In the genomic region with DNA sequence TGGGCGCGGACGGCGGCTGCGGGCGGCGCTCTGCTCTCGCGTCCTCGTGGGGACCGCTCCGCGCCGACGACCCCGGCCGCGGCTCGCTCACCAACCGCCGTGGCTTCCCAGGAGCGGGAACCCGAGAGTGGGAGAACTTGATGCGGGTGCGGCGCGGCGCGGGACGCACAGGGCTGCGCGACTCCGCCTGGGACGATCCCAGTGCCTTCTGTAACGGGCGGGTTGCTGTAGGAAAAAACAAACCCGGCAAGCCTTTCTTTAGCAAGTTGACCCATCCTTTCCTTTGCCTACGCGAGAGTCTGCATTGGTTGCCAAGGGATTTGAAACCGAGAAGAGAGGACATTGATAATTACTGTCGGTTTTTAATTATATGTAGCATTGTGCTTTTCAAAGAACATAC, we compare ENCODE assay signal across 8 mouse cellular contexts. TPM values are rescaled to one million over a fixed set of nuclear protein-coding genes. Genes with fewer than 3 reads are reported as not detected.
DNase-seq lines count a peak whose midpoint lies in the region; ATAC-seq and TF ChIP-seq lines count a peak whose summit lies in the region.

No protein-coding gene starts in this region.

- no peak for TF ChIP-seq CTCF in layer of hippocampus, adult 2 months (conservative IDR thresholded peaks at IDR 0.05)
- no peak for TF ChIP-seq CTCF in bone marrow, adult 2 months (IDR thresholded peaks at IDR 0.05; ENCODE audit: control insufficient read depth, insufficient read depth, low read length)
- TF ChIP-seq CTCF in forebrain, postnatal 0 days (IDR thresholded peaks at IDR 0.05; ENCODE audit: low read depth), result no peak

- no peaks in the 10 kb centered on the region for H3K79me2 ChIP-seq in macrophage (ENCODE audit: inconsistent target)

- peaks cover 23% of the 10 kb centered on the region for H3K36me3 ChIP-seq in forebrain, postnatal 0 days (ENCODE audit: insufficient read depth)
- no peaks in the 10 kb centered on the region for H3K36me3 ChIP-seq in macrophage (ENCODE audit: inconsistent target)

- H3K27me3 ChIP-seq in forebrain, postnatal 0 days (ENCODE audit: insufficient read depth, low read length), result no peaks in the 10 kb centered on the region

- ATAC-seq in forebrain, postnatal 0 days, result peak; percentile 77

- H3K4me1 ChIP-seq in bone marrow, adult 2 months (ENCODE audit: control insufficient read depth, insufficient read depth, low read length), result no peaks in the 10 kb centered on the region
- H3K4me1 ChIP-seq in forebrain, postnatal 0 days (ENCODE audit: insufficient read depth), result peaks cover 9% of the 10 kb centered on the region; the same call in 1 of the 2 replicates

- H3K9me3 ChIP-seq in forebrain, postnatal 0 days (ENCODE audit: low read length), result no peaks in the 10 kb centered on the region

- TF ChIP-seq POLR2A in bone marrow, adult 2 months (IDR thresholded peaks at IDR 0.05; ENCODE audit: borderline replicate concordance, control insufficient read depth, low read depth, low read length), result no peak

- 1% methylated on average over 41 of the region's 41 CpGs for WGBS in bone marrow, adult 2 months
- WGBS in forebrain, postnatal 0 days, result under 1% methylated on average over 41 of the region's 41 CpGs
- under 1% methylated on average over 33 of the region's 41 CpGs for WGBS in macrophage (ENCODE audit: missing documents)

- H3K27ac ChIP-seq in layer of hippocampus, adult 2 months, result peak overlapping the region; percentile 91
- peak overlapping the region; percentile 76 for H3K27ac ChIP-seq in bone marrow, adult 2 months (ENCODE audit: control insufficient read depth, insufficient read depth, low read depth, low read length, poor library complexity)
- peak overlapping the region; percentile 97 for H3K27ac ChIP-seq in forebrain, postnatal 0 days (ENCODE audit: low read depth, low read length)
- no peak overlapping the region for H3K27ac ChIP-seq in macrophage

- H3K9ac ChIP-seq in forebrain, postnatal 0 days, result peak overlapping the region; percentile 87

- peak overlapping the region; percentile 57 for H3K4me2 ChIP-seq in forebrain, postnatal 0 days (ENCODE audit: low read depth)

- peak overlapping the region; percentile 82 for H3K4me3 ChIP-seq in layer of hippocampus, adult 2 months
- H3K4me3 ChIP-seq in bone marrow, adult 2 months (replicated peaks; ENCODE audit: control insufficient read depth, low read depth, low read length), result peak overlapping the region; percentile 73
- H3K4me3 ChIP-seq in forebrain, postnatal 0 days (ENCODE audit: low read depth, low read length), result peak overlapping the region; percentile 75
- H3K4me3 ChIP-seq in macrophage (ENCODE audit: inconsistent target), result peak overlapping the region; percentile 36

- no peak for DNase-seq in layer of hippocampus, adult 2 months (ENCODE audit: low spot score in 2 of 2)
- DNase-seq in layer of hippocampus, postnatal 10 days (ENCODE audit: low spot score in 2 of 2), result no peak
- DNase-seq in forebrain, postnatal 0 days, result no peak
- no peak for DNase-seq in thymus, postnatal 4 days
- no peak for DNase-seq in gastrocnemius, postnatal 10 days
- DNase-seq in cerebellum, adult 9-11 months, result no peak

RNA-seq across cellular contexts. Expression of gene Rab23, which starts 0.5 kb away (rescaled TPM):
- total RNA-seq in layer of hippocampus, adult 2 months (2021), result 10 to 100 TPM; 22.6 to 28.4 TPM
- 10 to 100 TPM; 27.7 to 34.2 TPM for total RNA-seq in layer of hippocampus, postnatal 10 days (2021)
- polyA plus RNA-seq in bone marrow, adult 2 months (2011; ENCODE audit: insufficient read depth, insufficient read length, low replicate concordance, missing spikeins), result 4.7 and 6.8 TPM in 2 replicates
- 9.0 and 13.8 TPM in 2 replicates for total RNA-seq in forebrain, postnatal 0 days (2014; rRNA removed)
- 21.1 and 25.4 TPM in 2 replicates for polyA plus RNA-seq in forebrain, postnatal 0 days (2015; fragmentation: Nextera tagmentation; extraction: Ambion mirVana)
- total RNA-seq in macrophage (2018; cell fraction: chromatin; rRNA removed), result 10 to 100 TPM in 10 of 26 experiments, 1 to 10 TPM in 16; 1.5 to 17.8 (median 8.9) TPM
- 1 to 10 TPM in 25 of 26 experiments, under 1 TPM in 1; 0.94 to 5.9 (median 2.7) TPM for total RNA-seq in macrophage (2018; cell fraction: cytosol; rRNA removed)
- 10 to 100 TPM in 6 of 26 experiments, 1 to 10 TPM in 20; 1.8 to 19.0 (median 5.6) TPM for total RNA-seq in macrophage (2018; cell fraction: nucleus; rRNA removed)
- polyA plus RNA-seq in macrophage (2018), result 1.8 to 3.7 TPM (median 2.3 TPM) in 3 replicates
- total RNA-seq in gastrocnemius, postnatal 10 days (2021), result 10 to 100 TPM in 1 of 2 experiments, 1 to 10 TPM in 1; 8.1 to 14.4 TPM

RNA-seq across cellular contexts. Expression of gene Bag2, which starts 37.4 kb away (rescaled TPM):
- total RNA-seq in layer of hippocampus, adult 2 months (2021), result 10 to 100 TPM in 1 of 2 experiments, 1 to 10 TPM in 1; 9.8 to 10.1 TPM
- total RNA-seq in layer of hippocampus, postnatal 10 days (2021), result 10 to 100 TPM; 16.6 to 20.9 TPM
- 7.7 and 11.0 TPM in 2 replicates for polyA plus RNA-seq in bone marrow, adult 2 months (2011; ENCODE audit: insufficient read depth, insufficient read length, low replicate concordance, missing spikeins)
- total RNA-seq in forebrain, postnatal 0 days (2014; rRNA removed), result 26.5 and 33.1 TPM in 2 replicates
- 27.6 and 29.0 TPM in 2 replicates for polyA plus RNA-seq in forebrain, postnatal 0 days (2015; fragmentation: Nextera tagmentation; extraction: Ambion mirVana)
- total RNA-seq in macrophage (2018; cell fraction: chromatin; rRNA removed), result 1 to 10 TPM in 14 of 26 experiments, under 1 TPM in 4, not detected in 8; 0.59 to 4.0 (median 1.5) TPM
- total RNA-seq in macrophage (2018; cell fraction: cytosol; rRNA removed), result 1 to 10 TPM in 13 of 26 experiments, under 1 TPM in 13; 0.47 to 4.0 (median 1.0) TPM
- 1 to 10 TPM in 6 of 26 experiments, under 1 TPM in 13, not detected in 7; 0.39 to 6.2 (median 0.95) TPM for total RNA-seq in macrophage (2018; cell fraction: nucleus; rRNA removed)
- 1.4 to 3.6 TPM (median 2.4 TPM) in 3 replicates for polyA plus RNA-seq in macrophage (2018)
- total RNA-seq in gastrocnemius, postnatal 10 days (2021), result 10 to 100 TPM; 27.2 to 27.6 TPM

RNA-seq across cellular contexts. Expression of gene Prim2, which starts 50.6 kb away (rescaled TPM):
- total RNA-seq in layer of hippocampus, adult 2 months (2021), result 1 to 10 TPM; 5.5 to 5.8 TPM
- total RNA-seq in layer of hippocampus, postnatal 10 days (2021), result 1 to 10 TPM; 7.2 to 8.6 TPM
- 29.2 and 40.0 TPM in 2 replicates for polyA plus RNA-seq in bone marrow, adult 2 months (2011; ENCODE audit: insufficient read depth, insufficient read length, low replicate concordance, missing spikeins)
- total RNA-seq in forebrain, postnatal 0 days (2014; rRNA removed), result 26.9 and 33.4 TPM in 2 replicates
- polyA plus RNA-seq in forebrain, postnatal 0 days (2015; fragmentation: Nextera tagmentation; extraction: Ambion mirVana), result 17.8 and 18.3 TPM in 2 replicates
- 10 to 100 TPM; 13.9 to 58.3 (median 36.1) TPM for total RNA-seq in macrophage (2018; cell fraction: chromatin; rRNA removed)
- total RNA-seq in macrophage (2018; cell fraction: cytosol; rRNA removed), result 1 to 10 TPM; 4.6 to 9.4 (median 6.9) TPM
- total RNA-seq in macrophage (2018; cell fraction: nucleus; rRNA removed), result 10 to 100 TPM in 19 of 26 experiments, 1 to 10 TPM in 7; 5.9 to 60.2 (median 14.1) TPM
- polyA plus RNA-seq in macrophage (2018), result 6.0 to 20.4 TPM (median 13.0 TPM) in 3 replicates
- 1 to 10 TPM; 4.2 to 5.5 TPM for total RNA-seq in gastrocnemius, postnatal 10 days (2021)
